9 mouse cellular contexts compared by ENCODE assay signal in genomic region chr13:37847601-37848358, GRCm38 (mm10).
DNase-seq lines count a peak whose midpoint lies in the region; ATAC-seq and TF ChIP-seq lines count a peak whose summit lies in the region.
"Had no signal": no experiment of that assay in that cellular context is flagged by ENCODE, and none has a peak within 500 bp of the region (broad histone marks: within the 10 kb centered on the region; RNA-seq: fewer than 3 reads in every experiment).

No protein-coding gene starts in this region.

- WGBS in lung, adult 2 months = 62% methylated on average over 17 of the region's 17 CpGs
- WGBS in forebrain, embryonic 14.5 days = 68% methylated on average over 16 of the region's 17 CpGs

- no peak for TF ChIP-seq CTCF in lung, adult 2 months (IDR thresholded peaks at IDR 0.05; ENCODE audit: insufficient read depth, low read length)

- no peak for TF ChIP-seq POLR2A in lung, adult 2 months (IDR thresholded peaks at IDR 0.05; ENCODE audit: borderline replicate concordance, extremely low read depth, low read depth, low read length)

- H3K4me2 ChIP-seq in forebrain, embryonic 14.5 days (ENCODE audit: low read length) = no peak overlapping the region

- intact Hi-C loops in left cerebral cortex, postnatal 10 days (cut with DNase I) = no loop called here

- no peak overlapping the region for H3K9ac ChIP-seq in forebrain, embryonic 14.5 days (ENCODE audit: low read length)
- H3K9ac ChIP-seq: forebrain, postnatal 0 days had no signal

- no peak overlapping the region for H3K4me3 ChIP-seq in lung, adult 2 months (replicated peaks; ENCODE audit: extremely low read depth, low read depth, low read length)
- no peak overlapping the region for H3K4me3 ChIP-seq in forebrain, embryonic 14.5 days (ENCODE audit: low read depth, low read length)

- H3K27ac ChIP-seq in forebrain, embryonic 14.5 days (ENCODE audit: low read depth, low read length) = no peak overlapping the region

- no peaks in the 10 kb centered on the region for H3K27me3 ChIP-seq in forebrain, embryonic 14.5 days (replicated peaks; ENCODE audit: control insufficient read depth, insufficient read depth, low read length)

- peak; percentile 74 to 80 for DNase-seq in lung, adult 18-20 months
- DNase-seq in lung, adult 2 months = no peak
- DNase-seq in adrenal gland, adult 2 months = peak; percentile 92
- peak; percentile 95 for DNase-seq in gonadal fat pad, adult 2 months (ENCODE audit: low read depth)
- peak; percentile 93 for DNase-seq in skeletal muscle tissue, adult 2 months (ENCODE audit: low read depth, low spot score)
- DNase-seq in spleen, postnatal 4 days (ENCODE audit: low spot score in 2 of 2) = no peak
- DNase-seq in forebrain, embryonic 14.5 days (ENCODE audit: low spot score) = no peak
- DNase-seq in left cerebral cortex, postnatal 10 days (ENCODE audit: extremely low spot score in 1 of 2, low spot score in 2 of 2) = no peak
- DNase-seq: forebrain, postnatal 0 days had no signal

- H3K4me1 ChIP-seq in lung, adult 2 months (ENCODE audit: control insufficient read depth, insufficient read depth, low read length) = peaks cover 5% of the 10 kb centered on the region; the same call in 1 of the 2 replicates
- H3K4me1 ChIP-seq in forebrain, embryonic 14.5 days (ENCODE audit: control insufficient read depth, insufficient read depth, low read length) = no peaks in the 10 kb centered on the region

- no peak for ATAC-seq in forebrain, embryonic 14.5 days
- ATAC-seq: forebrain, postnatal 0 days had no signal

- no peaks in the 10 kb centered on the region for H3K36me3 ChIP-seq in forebrain, embryonic 14.5 days (ENCODE audit: control insufficient read depth, insufficient read depth, low read length)

- no peaks in the 10 kb centered on the region for H3K9me3 ChIP-seq in forebrain, embryonic 14.5 days (replicated peaks; ENCODE audit: control insufficient read depth, low read length)

Comparison
In these comparisons a context has a peak if more than half of its experiments do, and no peak if none do; other contexts are left out.
1. DNase-seq: peak in lung, adult 18-20 months (2 of 2), adrenal gland, adult 2 months (single experiment), gonadal fat pad, adult 2 months (single experiment) and skeletal muscle tissue, adult 2 months (single experiment); none in lung, adult 2 months (single experiment), spleen, postnatal 4 days (0 of 2), forebrain, embryonic 14.5 days (single experiment) and left cerebral cortex, postnatal 10 days (0 of 2).